Mouse (Mus musculus) lung, postnatal 14 days (tissue): ENCODE measurements at regions not wholly inside any gene's neighbourhood (a gene's known extent, or its start where the extent isn't known, plus 50 kb on each side); places are given as distances from the start of the nearest gene placed in this dataset.
A peak's percentile ranks its signal among the peaks of the same experiment; 100 is the strongest.
"Not testable (repeated sequence)": the region's sequence is repeated elsewhere in the genome, so short reads cannot be mapped to it uniquely, and the experiment has no call there.

Experiments used
- DNase-seq: peaks from one replicate; pipeline ENCODE4 v3.0.0; 2021

GRCm38 (mm10) chr13:52344383-52344782 lies 186.7 kb downstream of the Diras2 start:
- DNase-seq, result no peak

DNA sequence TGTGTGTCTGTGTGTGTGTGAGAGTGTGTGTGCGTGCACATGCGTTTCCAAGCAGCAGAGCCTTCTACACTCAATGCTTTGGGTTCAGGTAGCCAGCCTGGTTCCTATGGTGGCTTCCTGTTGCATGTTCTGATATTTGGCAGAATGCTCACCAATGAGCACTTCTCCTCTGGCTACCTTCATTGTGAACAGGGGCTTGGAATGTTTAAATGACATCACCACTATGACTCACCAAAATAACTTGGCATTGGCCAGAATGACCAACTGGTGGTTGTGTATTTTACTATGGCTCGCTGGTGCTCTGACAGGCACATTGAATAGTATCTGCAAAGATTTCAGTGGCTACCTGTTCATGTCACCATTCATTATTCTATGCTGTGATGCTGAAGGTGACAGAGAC lies 186.2 kb downstream of the Diras2 start:
- DNase-seq, result no peak

DNA sequence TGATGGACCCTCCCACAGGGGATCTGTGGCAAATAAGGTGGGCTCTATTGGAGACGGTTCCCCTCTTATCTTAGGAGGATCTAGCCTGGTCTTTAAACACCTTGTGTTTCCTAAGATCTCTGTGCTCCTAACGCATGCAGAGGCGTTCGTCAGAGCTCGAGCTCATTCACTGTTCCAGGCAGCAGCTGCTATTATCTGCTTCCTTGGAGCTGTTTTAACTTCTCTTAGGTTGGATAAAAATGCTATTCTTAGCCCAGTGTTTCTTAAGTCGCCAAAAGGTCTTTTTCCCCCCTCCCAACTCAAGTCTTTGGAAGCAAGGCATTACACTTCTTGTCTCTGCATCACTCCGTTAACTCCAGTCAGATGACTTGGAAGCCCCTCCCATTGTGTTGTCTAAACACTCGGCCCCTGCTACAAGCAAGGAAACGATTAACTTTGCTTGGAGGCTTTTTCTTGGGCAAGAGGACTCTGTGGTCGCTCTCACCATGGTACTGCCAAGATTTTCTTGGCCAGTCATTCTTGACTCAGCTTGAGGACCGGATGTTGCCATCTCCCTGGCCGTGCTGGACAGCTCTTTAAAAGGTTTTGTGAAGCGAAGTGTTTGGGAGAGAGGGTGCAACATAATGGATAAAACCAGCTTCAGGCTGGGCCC lies 185.6 kb downstream of the Diras2 start:
- peak; percentile 7 for DNase-seq

- DNase-seq, result no peak
These were observed 185.1 kb downstream of the Diras2 start for GRCm38 (mm10) chr13:52346027-52346375.

DNA sequence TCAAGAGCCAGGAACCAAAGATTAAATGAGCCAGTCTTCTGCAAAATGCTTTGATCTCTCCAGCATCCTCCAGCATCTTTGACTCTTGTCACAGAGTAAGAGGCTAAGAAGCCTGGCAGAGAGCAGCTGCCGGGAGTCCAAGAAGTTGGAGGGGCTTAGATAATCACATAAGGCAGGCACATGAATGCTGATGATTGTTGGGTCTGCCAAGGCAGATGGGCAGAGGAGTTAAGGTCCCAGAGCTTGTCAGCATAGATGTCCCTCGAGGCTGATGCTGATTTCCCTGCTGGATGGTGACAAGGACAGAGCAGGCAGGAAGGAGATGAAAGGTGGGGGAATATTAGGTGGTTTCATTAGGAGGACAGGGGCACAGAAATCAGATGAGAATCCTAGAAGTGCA lies 183.4 kb downstream of the Diras2 start:
- no peak for DNase-seq

DNA sequence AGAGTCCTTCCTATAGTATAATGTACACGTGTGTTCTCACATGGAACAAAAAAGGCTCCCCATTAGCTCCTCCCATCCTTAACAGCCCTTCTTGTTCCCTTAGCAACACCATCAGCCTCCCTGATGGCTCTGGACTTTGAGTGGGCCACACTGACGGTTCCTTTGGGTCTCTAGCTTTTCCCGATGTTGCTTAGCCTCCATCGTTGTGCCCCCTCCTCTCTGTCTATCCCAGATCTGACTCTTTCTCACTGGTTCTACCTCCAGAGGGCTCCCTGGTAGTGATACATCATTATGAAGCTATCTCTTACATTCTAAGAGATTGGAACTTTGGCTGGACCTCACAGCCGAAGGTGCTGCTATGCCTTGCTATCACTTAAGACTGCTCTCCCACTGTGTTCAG lies 181.5 kb downstream of the Diras2 start:
- no peak for DNase-seq

DNA sequence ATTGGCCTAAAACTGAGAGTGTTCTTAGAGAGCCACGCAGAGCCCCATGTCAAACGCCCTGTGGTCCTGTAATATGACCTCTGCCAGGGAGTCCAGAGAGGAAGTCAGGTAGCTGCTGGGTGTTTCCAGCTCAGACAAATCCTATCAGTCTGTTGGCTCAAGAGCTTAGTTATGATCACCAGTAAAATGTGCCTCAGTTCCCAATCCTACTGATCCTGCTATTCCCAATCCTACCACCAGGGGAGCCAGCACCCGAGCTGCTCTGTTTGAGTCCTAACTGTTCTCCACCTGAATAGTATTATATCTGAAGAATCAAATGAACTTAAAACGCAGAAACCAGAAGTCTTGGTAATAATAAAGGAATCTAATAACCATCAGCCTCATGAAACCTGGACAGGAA lies 178.5 kb downstream of the Diras2 start:
- peak; percentile 36 for DNase-seq

DNA sequence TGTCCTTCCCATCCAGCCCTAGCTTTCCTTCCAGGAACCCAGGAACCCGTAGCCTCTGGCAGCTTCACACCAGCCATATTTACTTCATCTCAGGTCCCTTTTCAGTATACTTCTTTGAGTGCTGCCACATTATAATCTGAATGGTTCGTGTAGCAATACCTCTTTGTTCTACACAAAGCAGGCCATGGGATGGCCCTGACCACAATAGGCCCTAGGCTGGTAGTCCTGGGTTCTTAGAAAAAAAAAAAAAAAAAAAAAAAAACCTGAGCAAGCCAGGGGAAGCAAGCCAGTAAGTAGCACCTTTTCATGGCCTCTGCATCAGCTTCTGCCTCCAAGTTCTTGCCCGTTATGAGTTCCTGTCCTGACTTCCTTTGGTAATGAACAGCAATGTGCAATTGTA lies 177.6 kb downstream of the Diras2 start:
- no peak for DNase-seq

DNA sequence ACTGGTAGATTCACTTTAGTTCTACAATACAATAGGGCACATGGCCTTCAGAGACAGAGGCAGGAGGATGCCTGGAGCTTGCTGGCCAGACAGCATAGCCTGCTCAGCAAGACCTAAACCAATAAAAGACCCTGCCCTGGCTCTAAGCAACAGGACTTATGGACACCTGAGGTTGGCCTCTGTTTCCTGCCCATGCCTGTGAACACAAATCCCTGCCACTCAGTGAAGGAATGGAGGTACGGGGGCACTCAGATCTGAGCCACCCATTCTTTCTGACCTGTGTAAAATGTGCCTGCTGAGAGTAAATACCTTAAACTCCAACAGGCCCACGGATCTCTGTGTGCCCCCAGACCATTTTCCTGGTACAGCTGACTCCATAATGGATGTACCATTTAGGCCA lies 177.1 kb downstream of the Diras2 start:
- no peak for DNase-seq

DNA sequence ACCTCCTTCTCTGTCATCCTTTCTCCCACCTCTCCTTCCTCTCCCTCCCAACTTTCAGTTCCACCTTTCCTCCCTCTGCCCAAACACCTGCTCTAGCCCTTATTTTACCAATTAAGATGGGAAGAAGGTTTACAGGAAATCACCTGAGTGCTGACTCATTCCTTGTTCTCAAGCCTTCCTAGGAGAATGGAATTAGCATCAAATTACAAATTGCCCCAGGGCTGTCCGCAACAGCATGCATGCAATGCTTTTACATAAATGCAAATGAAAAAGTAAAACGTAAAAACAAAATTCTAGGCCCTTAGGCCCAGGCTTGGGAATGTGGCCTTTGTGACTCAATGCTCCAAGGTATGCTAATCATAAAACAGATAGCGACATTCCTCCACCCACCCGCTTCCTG lies 175.2 kb downstream of the Diras2 start:
- not testable (repeated sequence) for DNase-seq

GRCm38 (mm10) chr13:52359332-52359731 lies 171.7 kb downstream of the Diras2 start:
- not testable (repeated sequence) for DNase-seq

GRCm38 (mm10) chr13:52361177-52361846 lies 169.8 kb downstream of the Diras2 start:
- DNase-seq, result no peak

GRCm38 (mm10) chr13:52362266-52362665 lies 168.8 kb downstream of the Diras2 start:
- no peak for DNase-seq

DNA sequence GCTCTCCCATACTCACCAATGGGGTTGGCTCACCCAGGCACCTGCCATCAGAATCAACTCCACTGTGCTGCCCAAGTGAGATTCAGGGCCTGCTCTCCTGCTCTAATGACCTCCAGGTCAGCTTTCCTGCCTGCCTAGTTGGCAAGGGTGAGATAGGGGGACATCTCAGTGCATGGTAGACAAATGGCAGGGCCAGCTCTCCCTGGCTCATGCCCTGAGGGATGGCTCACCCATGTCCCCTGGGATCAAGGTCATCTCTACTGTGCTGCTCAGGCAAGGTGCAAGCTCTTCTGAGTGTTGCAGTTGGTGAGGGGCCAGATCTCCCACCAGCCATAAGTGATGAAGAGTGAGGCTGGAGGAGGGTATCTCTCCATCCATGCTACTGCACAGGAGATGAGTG lies 161.2 kb downstream of the Diras2 start:
- DNase-seq, result no peak

GRCm38 (mm10) chr13:52371986-52372385 lies 159.1 kb downstream of the Diras2 start:
- DNase-seq, result no peak

DNA sequence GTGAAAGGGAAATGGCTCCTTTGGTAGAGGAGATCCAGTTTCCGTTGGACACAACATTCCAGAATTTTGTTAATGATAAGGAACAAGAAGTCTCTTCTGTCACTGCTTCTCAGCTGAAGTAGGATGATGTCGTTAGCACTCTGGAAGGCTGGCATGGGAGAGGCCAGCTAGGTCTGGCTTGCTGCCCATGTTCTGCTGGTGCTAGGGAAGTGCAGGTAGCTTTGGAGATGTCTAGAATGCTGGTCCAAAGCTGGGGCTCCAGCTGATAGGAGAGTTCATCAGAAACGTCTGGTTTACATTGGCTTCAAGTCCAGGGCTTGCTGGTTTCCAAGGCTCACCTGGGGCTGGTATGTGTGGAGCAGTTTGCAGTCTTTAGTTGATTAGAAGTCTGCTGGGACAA lies 156.3 kb downstream of the Diras2 start:
- DNase-seq, result peak; percentile 7

- no peak for DNase-seq
These were observed 152.8 kb downstream of the Diras2 start for GRCm38 (mm10) chr13:52378236-52378635.

DNA sequence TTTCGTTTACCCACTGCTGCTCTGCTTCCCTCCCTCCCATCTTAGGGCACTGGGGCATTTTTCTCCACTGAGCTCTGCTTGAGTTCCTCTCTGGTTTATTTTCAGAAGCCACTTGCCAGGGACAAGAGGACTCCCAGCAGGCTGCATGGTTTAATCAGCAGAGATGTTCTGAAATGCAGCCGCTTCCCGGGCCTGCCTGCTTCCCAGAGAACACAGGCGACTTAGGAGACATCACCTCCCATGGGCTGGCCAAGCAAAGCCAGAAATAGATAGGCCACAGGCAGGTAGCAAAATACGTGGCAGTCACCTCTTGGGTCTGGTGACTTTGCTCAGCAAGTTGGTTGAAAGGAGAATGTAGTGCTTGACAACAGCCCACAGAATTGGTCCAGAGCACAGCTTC lies 141.8 kb downstream of the Diras2 start:
- no peak for DNase-seq

- no peak for DNase-seq
These were observed 135.3 kb downstream of the Diras2 start for GRCm38 (mm10) chr13:52395786-52396185.

DNA sequence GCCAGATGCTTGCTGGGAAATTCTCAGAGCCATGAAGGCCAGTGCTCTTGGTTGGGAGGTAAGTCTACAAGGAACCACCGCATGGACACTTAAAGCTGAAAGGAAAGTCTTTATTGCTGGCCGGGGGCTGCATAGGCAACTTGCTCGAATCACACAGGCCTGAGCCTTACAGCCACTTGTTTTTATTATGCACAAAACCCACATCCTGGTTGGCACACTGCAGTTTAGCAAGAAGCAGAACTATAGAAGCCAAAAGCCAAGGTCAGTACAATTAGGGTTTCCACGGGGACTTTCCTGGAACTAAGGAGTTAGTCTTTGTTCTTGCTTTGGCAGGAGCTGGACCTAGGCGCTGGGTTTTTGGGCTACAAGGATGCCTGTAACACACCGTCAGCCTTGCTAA lies 132.7 kb downstream of the Diras2 start:
- no peak for DNase-seq

- DNase-seq, result no peak
These were observed 131.9 kb downstream of the Diras2 start for GRCm38 (mm10) chr13:52399143-52399542.

- no peak for DNase-seq
These were observed 127.3 kb downstream of the Diras2 start for GRCm38 (mm10) chr13:52403805-52404204.

- no peak for DNase-seq
These were observed 114.8 kb downstream of the Diras2 start for GRCm38 (mm10) chr13:52416301-52416700.

DNA sequence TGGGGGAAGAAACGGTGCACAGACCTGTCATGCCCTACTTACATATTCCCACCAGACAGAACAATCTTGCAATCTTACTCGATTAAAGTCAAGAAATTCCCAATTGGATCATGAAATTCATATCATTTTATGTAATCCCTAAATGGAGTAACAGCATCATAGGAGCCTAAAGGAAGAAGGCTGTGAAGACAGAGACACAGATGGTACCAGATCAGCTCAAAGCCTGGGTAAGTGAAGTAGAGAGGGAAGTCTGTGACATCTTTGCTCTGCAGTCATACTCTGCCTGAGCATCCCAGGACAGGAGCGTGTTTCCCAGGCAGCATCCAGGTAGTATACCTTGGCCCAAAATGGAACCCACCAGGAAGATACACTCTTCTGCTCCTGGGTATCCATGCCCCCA lies 108.6 kb downstream of the Diras2 start:
- no peak for DNase-seq

- DNase-seq, result no peak
These were observed 102.6 kb downstream of the Diras2 start for GRCm38 (mm10) chr13:52428527-52428926.
